Mouse (Mus musculus) midbrain, embryonic 10.5 days (tissue): ENCODE data around the gene Fga. TPM values are rescaled to one million over a fixed set of nuclear protein-coding genes. Genes with fewer than 3 reads are reported as not detected.

Experiments used
- DNase-seq: peaks from one replicate; pipeline ENCODE4 v3.0.0-alpha.2; 2017; ENCODE audit warnings: low spot score
- H3K27ac ChIP-seq: fragments of 300-500 bp; sonication (generic); replicated peaks from 2 replicates; pipeline ENCODE4 v1.5.1; 2016; ENCODE audit warnings: mild to moderate bottlenecking
- H3K27me3 ChIP-seq: fragments of 300-500 bp; sonication (generic); 2 replicates; pipeline ENCODE4 v1.6.1; 2016; ENCODE audit warnings: low read depth, mild to moderate bottlenecking; ENCODE audit not compliant: poor library complexity, severe bottlenecking
- H3K36me3 ChIP-seq: fragments of 300-500 bp; sonication (generic); 2 replicates; pipeline ENCODE4 v1.6.1; 2016; ENCODE audit warnings: mild to moderate bottlenecking, moderate library complexity
- H3K4me1 ChIP-seq: fragments of 300-500 bp; sonication (generic); 2 replicates; pipeline ENCODE4 v1.6.1; 2016
- H3K4me3 ChIP-seq: fragments of 300-500 bp; sonication (generic); 2 replicates; pipeline ENCODE4 v1.5.1; 2016; ENCODE audit warnings: mild to moderate bottlenecking, moderate library complexity
- H3K9me3 ChIP-seq: fragments of 300-500 bp; sonication (generic); replicated peaks from 2 replicates; pipeline ENCODE4 v1.6.1; 2016; ENCODE audit warnings: mild to moderate bottlenecking
- WGBS: fragments of 180-500 bp; shearing (Covaris S2); methylation state at CpG from one replicate; pipeline ENCODE4 v1.1.7; 2016; 5-methylcytosine and 5-hydroxymethylcytosine counted together
- polyA plus RNA-seq: library from polyadenylated mRNA; unstranded; fragments of >200 nt; fragmentation: Nextera tagmentation; extraction: Ambion mirVana; gene quantifications from 2 replicates; pipeline ENCODE4 v1.2.1, GENCODE M21; 2016

Fga gene
- polyA plus RNA-seq: not detected in 2 replicates

DNA sequence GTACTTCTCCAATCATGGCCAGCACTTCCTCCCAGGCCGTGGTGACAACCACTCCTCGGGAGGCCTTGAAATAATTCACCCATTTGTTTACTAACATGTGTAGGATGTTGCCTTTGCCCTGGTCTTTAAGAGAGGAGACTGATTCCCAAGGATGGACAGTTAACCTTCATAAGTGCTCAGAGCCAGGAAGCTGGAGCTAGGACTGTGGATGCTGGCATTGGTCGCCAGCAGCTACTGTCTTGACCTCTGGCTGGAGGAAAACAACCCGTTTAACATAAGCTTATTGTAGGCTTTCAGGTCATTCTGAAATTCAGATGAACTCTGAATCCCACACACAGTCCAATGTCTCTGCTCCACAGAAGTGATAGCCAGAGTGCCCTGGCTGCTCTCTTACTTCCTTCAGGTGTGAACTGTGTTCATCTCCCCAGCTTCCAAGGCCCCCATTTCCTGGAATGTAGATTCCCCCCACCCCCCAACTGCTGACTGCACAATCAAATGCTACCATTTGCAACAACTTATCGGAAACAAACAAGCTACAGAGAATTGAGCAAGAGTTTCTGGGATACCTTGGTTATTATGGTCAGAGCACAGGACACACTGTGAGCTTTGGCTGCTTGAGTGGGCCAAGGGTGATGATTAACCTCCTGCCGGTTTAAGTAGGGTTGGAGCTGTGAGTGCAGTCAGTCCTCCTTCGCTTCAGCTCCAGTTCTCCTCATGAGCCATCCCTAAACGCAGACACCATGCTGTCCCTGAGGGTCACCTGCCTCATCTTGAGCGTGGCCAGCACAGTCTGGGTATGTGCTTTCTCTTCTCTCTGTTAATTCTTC is at the start of gene Fga:
Gene Fga, plus strand, starts transcription at position 602 of the 827 bp plus-strand sequence.
- Histone ChIP-seq H3K4me1 (0 out of 2 replicates have a peak, but pooled peaks cover 3% of the 10 kb centered on the region), H3K27ac (no peak within 1 kb of the TSS), H3K9me3 (no peaks in the 10 kb centered on the region), H3K36me3 (no peaks in the 10 kb centered on the region), H3K27me3 (no peaks in the 10 kb centered on the region), H3K4me3 (no peak within 1 kb of the TSS)
- WGBS: 82% methylated on average over 9 of the region's 9 CpGs
- DNase-seq: no peak

DNA sequence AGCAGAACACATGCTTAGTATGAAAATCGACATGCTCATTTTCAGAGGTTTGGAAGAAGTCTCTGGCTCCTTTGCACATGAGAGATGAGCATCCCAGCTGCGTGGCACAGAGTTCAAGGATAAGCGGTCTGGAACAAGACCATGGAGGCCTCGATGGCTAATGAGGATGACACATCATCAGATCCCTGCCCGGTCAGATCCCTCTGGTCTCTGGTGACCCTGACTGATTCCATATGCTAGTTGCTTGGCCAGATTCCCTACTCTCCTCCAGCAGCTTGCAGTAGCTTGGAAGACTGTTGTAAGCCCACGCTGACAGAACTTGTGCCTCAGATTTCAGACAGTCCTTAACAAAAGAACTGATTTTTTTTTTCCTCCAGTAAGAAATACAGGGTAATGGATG is 45.1 kb upstream of the Fga start:
- 86% methylated on average over 6 of the region's 6 CpGs for WGBS
- no peaks in the 10 kb centered on the region for H3K9me3 ChIP-seq
- no peaks in the 10 kb centered on the region for H3K27me3 ChIP-seq
- DNase-seq: no peak
- H3K36me3 ChIP-seq: no peaks in the 10 kb centered on the region
- H3K27ac ChIP-seq: no peak overlapping the region
- H3K4me3 ChIP-seq: no peak overlapping the region
- no peaks in the 10 kb centered on the region for H3K4me1 ChIP-seq

DNA sequence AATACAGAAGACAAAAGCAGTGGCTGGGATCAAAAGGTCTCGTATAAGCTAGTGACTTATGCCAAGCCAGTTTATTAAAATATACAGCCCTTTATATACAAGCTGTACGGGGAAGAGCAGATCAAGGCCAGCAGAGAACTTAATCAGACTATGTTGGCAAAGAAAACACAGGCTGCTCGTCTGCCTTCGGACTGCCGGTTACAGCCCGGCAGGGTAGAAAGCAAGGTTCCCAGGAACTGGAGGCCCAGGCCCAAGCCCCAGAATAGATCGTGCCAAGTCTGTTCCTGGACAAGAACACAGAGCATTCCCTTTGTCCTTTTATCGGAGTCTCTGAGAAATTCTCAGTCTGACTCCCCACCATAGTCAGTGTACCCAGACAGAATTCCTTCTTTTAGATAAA is 44.0 kb upstream of the Fga start:
- DNase-seq: no peak
- Histone ChIP-seq H3K9me3 (no peaks in the 10 kb centered on the region), H3K4me3 (no peak overlapping the region), H3K27me3 (no peaks in the 10 kb centered on the region), H3K27ac (no peak overlapping the region), H3K4me1 (no peaks in the 10 kb centered on the region), H3K36me3 (no peaks in the 10 kb centered on the region)
- WGBS: 88% methylated on average over 8 of the region's 8 CpGs

DNA sequence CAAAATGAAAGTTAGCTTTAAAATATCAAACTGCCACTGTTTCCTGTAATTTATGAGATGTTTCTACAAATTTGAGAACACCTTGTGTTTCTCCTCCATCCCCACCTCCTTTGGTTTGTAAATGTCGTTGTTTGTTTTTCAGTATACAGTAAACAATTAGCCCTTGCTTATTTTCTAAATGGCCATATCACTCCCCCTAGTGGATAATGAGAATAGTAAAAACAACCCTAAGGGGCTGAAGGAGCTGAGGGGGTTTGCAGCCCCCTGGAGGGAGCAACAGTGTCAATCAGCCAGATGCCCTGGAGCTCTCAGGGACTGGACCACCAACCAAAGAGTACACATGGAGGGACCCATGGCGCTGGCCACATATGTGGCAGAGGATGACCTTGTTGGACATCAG is 41.0 kb upstream of the Fga start:
- no peak overlapping the region for H3K27ac ChIP-seq
- DNase-seq: no peak
- no peaks in the 10 kb centered on the region for H3K27me3 ChIP-seq
- no peaks in the 10 kb centered on the region for H3K9me3 ChIP-seq
- no peaks in the 10 kb centered on the region for H3K4me1 ChIP-seq
- no peak overlapping the region for H3K4me3 ChIP-seq
- no peaks in the 10 kb centered on the region for H3K36me3 ChIP-seq
- 81% methylated on average over 2 of the region's 2 CpGs for WGBS

DNA sequence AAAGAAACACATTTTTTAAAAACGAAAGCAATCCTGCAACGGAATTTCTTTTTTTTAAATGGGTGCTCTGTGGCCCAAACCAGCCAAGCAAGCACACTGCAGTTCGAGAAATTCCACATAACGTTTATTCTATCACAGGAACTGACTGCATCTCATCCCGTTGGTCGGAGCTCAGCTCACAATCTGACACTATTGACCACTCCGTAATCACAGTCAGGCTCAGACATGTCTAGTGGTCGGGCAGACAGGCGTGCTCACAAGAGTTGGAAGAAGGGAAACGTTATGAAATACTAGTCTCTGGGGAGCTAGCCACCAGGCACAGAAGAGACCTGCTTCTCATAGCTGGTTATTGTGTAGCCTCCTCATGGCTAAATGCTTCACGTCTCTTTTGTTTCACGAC is 33.9 kb upstream of the Fga start:
- Histone ChIP-seq H3K4me1 (peaks cover 9% of the 10 kb centered on the region), H3K9me3 (no peaks in the 10 kb centered on the region), H3K36me3 (no peaks in the 10 kb centered on the region), H3K27me3 (peaks cover 32% of the 10 kb centered on the region), H3K27ac (no peak overlapping the region), H3K4me3 (no peak overlapping the region)
- DNase-seq: no peak
- 85% methylated on average over 12 of the region's 12 CpGs for WGBS

DNA sequence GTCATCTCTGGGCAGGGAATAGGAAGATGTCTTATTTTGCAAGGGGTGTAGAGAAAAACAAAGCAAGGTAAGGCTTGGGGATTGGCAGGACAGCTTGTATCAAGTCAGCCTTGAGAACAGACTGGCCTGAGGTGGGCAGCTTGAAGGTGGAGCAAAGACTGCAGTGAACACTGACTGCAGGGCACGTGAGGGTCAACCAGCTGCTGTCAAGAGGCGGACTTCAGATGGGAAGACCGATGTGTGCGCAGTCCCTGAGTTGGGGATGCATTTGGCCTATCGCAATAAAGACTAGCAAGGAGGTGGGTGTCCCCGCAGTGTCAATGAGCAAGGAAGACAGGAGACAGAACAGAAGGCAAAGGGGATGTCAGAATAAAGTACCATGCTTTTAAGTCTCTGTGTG is 32.9 kb upstream of the Fga start:
- Histone ChIP-seq H3K36me3 (no peaks in the 10 kb centered on the region), H3K4me3 (no peak overlapping the region), H3K9me3 (no peaks in the 10 kb centered on the region), H3K27ac (no peak overlapping the region), H3K27me3 (peaks cover 39% of the 10 kb centered on the region), H3K4me1 (peaks cover 9% of the 10 kb centered on the region)
- 93% methylated on average over 6 of the region's 6 CpGs for WGBS
- no peak for DNase-seq

DNA sequence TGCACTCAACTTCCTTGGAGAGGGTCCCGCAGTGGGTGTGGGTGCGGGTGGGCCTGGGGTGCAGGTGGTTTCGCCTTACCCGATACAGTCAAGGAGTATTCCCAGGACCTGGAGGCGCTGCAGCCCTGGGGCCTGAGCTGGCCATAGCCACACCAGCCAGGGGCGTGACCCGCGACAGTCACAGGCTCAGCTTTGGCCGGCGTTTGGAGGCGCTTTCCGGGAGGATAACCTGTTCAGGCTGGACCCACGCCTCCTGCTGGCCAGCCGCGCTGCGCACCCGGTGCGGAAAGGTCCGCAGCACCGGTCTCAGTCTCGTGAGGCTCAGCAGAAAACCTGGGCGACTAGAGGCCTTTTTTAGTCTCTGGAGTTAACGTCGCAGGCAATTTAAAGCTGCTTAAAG is 30.5 kb upstream of the Fga start:
- Histone ChIP-seq H3K4me1 (peaks cover 13% of the 10 kb centered on the region), H3K36me3 (no peaks in the 10 kb centered on the region), H3K4me3 (peak overlapping the region; percentile 40), H3K9me3 (no peaks in the 10 kb centered on the region), H3K27me3 (peaks cover 43% of the 10 kb centered on the region), H3K27ac (no peak overlapping the region)
- 4% methylated on average over 24 of the region's 24 CpGs for WGBS
- DNase-seq: peak; percentile 80

DNA sequence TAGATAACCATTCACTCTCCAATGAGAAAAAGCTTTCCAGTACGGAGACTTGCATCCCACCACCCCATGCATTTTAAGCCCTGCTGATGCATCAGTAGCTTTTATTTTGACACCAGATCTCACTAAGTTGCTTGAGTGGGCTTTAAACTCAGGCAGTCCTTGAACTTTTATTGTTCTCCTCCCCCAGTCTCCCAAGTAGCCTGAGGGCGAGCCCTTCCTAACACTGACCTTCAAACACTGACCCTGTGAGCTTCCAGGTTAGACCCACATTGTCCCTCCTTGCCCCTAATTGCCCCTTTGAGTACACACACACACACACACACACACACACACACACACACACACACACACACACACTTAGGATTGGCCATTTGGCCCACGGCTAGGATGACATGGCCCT is 29.2 kb upstream of the Fga start:
- WGBS: 76% methylated on average over 3 of the region's 3 CpGs
- no peaks in the 10 kb centered on the region for H3K36me3 ChIP-seq

DNA sequence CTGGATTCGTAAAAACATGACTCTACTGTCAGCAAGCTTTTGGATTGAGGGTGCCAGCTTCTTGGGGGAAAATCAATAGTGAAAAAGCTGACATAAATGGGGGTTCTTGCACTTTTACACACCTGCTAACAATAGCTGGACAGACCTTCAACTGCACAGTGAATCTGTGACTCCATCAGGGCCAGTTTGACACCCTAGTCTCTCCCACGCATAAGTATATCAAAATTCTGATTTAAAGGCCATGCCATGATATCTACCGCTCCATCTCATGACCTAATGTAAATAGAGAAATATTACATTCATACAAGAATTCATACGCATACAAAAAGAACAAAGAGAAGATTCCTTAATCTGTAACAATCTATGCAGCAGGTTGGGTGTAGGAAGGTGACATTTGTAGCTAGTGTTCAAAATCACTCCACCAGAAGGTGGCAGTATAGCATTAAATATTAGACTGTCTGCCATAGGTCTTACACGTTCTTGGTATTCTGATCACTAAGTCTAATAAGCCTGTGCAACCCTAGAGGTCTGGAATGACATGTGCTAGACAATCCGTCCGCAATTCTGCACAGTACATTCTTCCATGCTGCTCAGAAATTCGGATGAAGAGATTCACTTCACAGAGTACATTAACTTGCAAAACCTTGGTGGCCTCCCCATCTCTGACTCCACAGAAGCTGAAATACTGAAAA is 27.0 kb upstream of the Fga start:
- no peak for DNase-seq
- Histone ChIP-seq H3K9me3 (no peaks in the 10 kb centered on the region), H3K27me3 (peaks cover 40% of the 10 kb centered on the region), H3K4me1 (peaks cover 13% of the 10 kb centered on the region), H3K36me3 (no peaks in the 10 kb centered on the region), H3K27ac (no peak overlapping the region), H3K4me3 (no peak overlapping the region)
- WGBS: 34% methylated on average over 8 of the region's 8 CpGs

More for the DNA sequence above, 29.2 kb upstream of the Fga start:
- H3K4me3 ChIP-seq: no peak overlapping the region
- H3K9me3 ChIP-seq: no peaks in the 10 kb centered on the region
- peaks cover 13% of the 10 kb centered on the region for H3K4me1 ChIP-seq
- peaks cover 43% of the 10 kb centered on the region for H3K27me3 ChIP-seq
- no peak overlapping the region for H3K27ac ChIP-seq
- DNase-seq: no peak

DNA sequence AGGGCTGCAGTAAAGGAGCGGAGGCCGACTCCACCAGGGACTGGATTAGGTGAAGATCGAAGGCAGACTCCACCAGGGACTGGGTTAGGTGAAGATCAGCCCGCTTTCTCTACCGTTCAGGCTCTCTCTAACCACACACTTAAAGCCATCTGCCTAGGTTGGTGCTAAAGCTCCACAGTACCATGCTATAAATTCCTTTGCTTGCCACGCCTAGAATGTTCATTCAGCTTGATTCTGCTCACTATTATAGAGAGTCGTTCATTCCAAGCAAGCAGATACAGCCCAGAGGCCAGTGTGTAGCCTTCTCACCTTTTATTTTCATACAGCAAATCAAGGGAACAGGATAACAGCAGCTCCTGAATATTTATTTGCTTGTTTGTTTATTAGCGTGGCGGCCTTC is 25.9 kb upstream of the Fga start:
- no peaks in the 10 kb centered on the region for H3K36me3 ChIP-seq
- no peak overlapping the region for H3K27ac ChIP-seq
- WGBS: 91% methylated on average over 9 of the region's 9 CpGs
- H3K9me3 ChIP-seq: no peaks in the 10 kb centered on the region
- peaks cover 11% of the 10 kb centered on the region for H3K4me1 ChIP-seq
- peaks cover 31% of the 10 kb centered on the region for H3K27me3 ChIP-seq
- no peak for DNase-seq
- no peak overlapping the region for H3K4me3 ChIP-seq

DNA sequence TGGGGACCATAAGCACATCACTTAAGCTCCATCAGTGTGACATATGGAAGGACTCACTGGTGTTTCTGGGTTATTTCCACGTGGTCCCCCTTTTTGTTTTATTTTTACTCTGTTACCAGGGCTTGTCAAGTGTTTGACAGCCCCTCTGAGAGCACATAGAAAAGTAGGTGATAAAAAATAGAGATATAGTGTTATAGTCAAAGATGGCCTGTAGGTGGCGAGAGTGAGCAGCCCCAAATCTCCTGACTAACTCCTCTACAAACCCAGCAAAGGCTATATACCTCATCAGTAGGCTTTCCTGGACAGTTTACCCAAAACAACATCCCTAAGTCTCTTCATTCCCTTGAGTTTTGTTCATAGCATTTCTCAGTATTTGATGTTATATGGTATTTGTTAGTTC is 23.7 kb upstream of the Fga start:
- 0% methylated on average over 2 of the region's 2 CpGs for WGBS
- peak; percentile 25 for DNase-seq
- Histone ChIP-seq H3K4me3 (no peak overlapping the region), H3K4me1 (peaks cover 4% of the 10 kb centered on the region; the same call in 1 of the 2 replicates), H3K27ac (no peak overlapping the region), H3K27me3 (peaks cover 10% of the 10 kb centered on the region; the same call in 1 of the 2 replicates), H3K36me3 (no peaks in the 10 kb centered on the region), H3K9me3 (no peaks in the 10 kb centered on the region)

DNA sequence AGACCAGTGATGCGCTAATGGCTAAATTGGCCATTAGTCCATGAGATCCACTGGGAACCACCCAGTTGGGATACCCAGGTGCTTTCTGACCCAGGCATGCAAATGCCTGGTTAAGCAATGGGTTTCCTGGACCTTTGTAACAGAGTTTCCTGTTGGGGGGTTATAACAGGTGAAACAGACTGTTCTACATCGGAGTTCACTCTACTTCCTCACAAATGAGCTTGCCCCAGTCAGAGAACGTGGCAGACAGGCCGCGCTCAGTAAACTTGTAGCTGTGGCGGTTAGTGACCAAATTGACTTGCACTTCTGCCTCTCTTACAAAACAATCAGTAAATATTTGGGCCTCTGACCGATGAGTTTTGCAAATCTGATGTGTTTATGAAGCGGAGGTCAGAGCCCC is 22.8 kb upstream of the Fga start:
- H3K4me3 ChIP-seq: no peak overlapping the region
- no peak overlapping the region for H3K27ac ChIP-seq
- H3K4me1 ChIP-seq: peaks cover 4% of the 10 kb centered on the region; the same call in 1 of the 2 replicates
- H3K36me3 ChIP-seq: no peaks in the 10 kb centered on the region
- 96% methylated on average over 8 of the region's 8 CpGs for WGBS
- H3K27me3 ChIP-seq: peaks cover 5% of the 10 kb centered on the region; the same call in 1 of the 2 replicates
- H3K9me3 ChIP-seq: no peaks in the 10 kb centered on the region
- no peak for DNase-seq

DNA sequence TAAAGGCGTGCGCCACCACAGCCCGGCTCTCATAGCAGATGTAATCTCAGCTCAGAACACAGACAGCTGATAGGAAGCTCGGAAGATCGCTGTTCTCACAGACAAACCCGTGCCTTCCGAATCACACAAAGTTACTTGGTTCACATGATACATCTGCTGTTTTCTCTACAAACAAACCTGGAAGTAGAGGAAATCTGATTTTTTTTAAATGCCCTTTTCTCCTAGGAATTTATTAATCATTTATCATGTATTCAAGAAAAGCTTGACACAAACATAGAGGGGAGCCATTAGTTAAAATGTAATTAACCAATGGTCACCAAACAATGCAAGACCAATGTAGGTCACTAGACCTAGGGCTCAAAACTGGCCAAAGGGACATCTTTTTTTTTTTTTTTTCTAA is 21.1 kb upstream of the Fga start:
- peaks cover 3% of the 10 kb centered on the region; the same call in 1 of the 2 replicates for H3K27me3 ChIP-seq
- DNase-seq: no peak
- no peaks in the 10 kb centered on the region for H3K9me3 ChIP-seq
- no peaks in the 10 kb centered on the region for H3K4me1 ChIP-seq
- 92% methylated on average over 7 of the region's 7 CpGs for whole genome bisulfite sequencing
- no peak overlapping the region for H3K4me3 ChIP-seq
- H3K36me3 ChIP-seq: no peaks in the 10 kb centered on the region
- H3K27ac ChIP-seq: no peak overlapping the region
